Mouse (Mus musculus) embryonic facial prominence, embryonic 12.5 days (tissue): ENCODE data around the gene Tdp2. TPM values are rescaled to one million over a fixed set of nuclear protein-coding genes. Genes with fewer than 3 reads are reported as not detected.

ENCODE experiments used
- ATAC-seq: fragments of 200-750 bp; cut with Nextera tagmentation; 2 replicates; pipeline ENCODE4 v1.8.0; 2017; ENCODE audit not compliant: insufficient number of reproducible peaks, insufficient read depth, low FRiP score, low TSS enrichment
- H3K27ac ChIP-seq: fragments of 300-500 bp; sonication (generic); 2 replicates; pipeline ENCODE4 v1.5.1; 2016; ENCODE audit warnings: mild to moderate bottlenecking
- H3K27me3 ChIP-seq: fragments of 300-500 bp; sonication (generic); 2 replicates; pipeline ENCODE4 v1.6.1; 2016; ENCODE audit warnings: mild to moderate bottlenecking, moderate library complexity
- H3K36me3 ChIP-seq: fragments of 300-500 bp; sonication (generic); 2 replicates; pipeline ENCODE4 v1.6.1; 2016; ENCODE audit warnings: mild to moderate bottlenecking
- H3K4me1 ChIP-seq: fragments of 300-500 bp; sonication (generic); 2 replicates; pipeline ENCODE4 v1.6.1; 2016
- H3K4me2 ChIP-seq: fragments of 300-500 bp; sonication (generic); replicated peaks from 2 replicates; pipeline ENCODE4 v1.6.1; 2016; ENCODE audit warnings: mild to moderate bottlenecking, moderate library complexity
- H3K4me3 ChIP-seq: fragments of 300-500 bp; sonication (generic); 2 replicates; pipeline ENCODE4 v1.5.1; 2016; ENCODE audit warnings: mild to moderate bottlenecking
- H3K9ac ChIP-seq: fragments of 300-500 bp; sonication (generic); 2 replicates; pipeline ENCODE4 v1.6.1; 2016; ENCODE audit warnings: mild to moderate bottlenecking, moderate library complexity
- H3K9me3 ChIP-seq: fragments of 300-500 bp; sonication (generic); 2 replicates; pipeline ENCODE4 v1.6.1; 2016; ENCODE audit warnings: mild to moderate bottlenecking, moderate library complexity
- WGBS: fragments of 180-500 bp; shearing (Covaris S2); methylation state at CpG from one replicate; pipeline ENCODE4 v1.1.7; 2016; 5-methylcytosine and 5-hydroxymethylcytosine counted together
- polyA plus RNA-seq: library from polyadenylated mRNA; unstranded; fragments of >200 nt; fragmentation: Nextera tagmentation; extraction: Ambion mirVana; gene quantifications from 2 replicates; pipeline ENCODE4 v1.2.1, GENCODE M21; 2016

The Tdp2 gene
- polyA plus RNA-seq, 1 experiment from 2014 or later = 71.4 TPM

- Histone ChIP-seq H3K4me3 (peak overlapping the region; percentile 94), H3K9me3 (no peaks in the 10 kb centered on the region), H3K9ac (peak overlapping the region; percentile 92), H3K27me3 (no peaks in the 10 kb centered on the region), H3K27ac (peak overlapping the region; percentile 99; the same call in 1 of the 2 replicates), H3K36me3 (peaks cover 6% of the 10 kb centered on the region), H3K4me1 (peaks cover 13% of the 10 kb centered on the region), H3K4me2 (peak overlapping the region; percentile 89)
- ATAC-seq = no peak
- WGBS = under 1% methylated on average over 26 of the region's 26 CpGs
These were observed 29.3 kb upstream of the Tdp2 start for GRCm38 (mm10) chr13:24802131-24802691.

- Histone ChIP-seq H3K9me3 (no peaks in the 10 kb centered on the region), H3K4me3 (peak overlapping the region; percentile 94), H3K27ac (no peak overlapping the region), H3K4me2 (peak overlapping the region; percentile 89), H3K36me3 (peaks cover 15% of the 10 kb centered on the region), H3K27me3 (no peaks in the 10 kb centered on the region), H3K4me1 (peaks cover 13% of the 10 kb centered on the region), H3K9ac (peak overlapping the region; percentile 92; the same call in 1 of the 2 replicates)
- no peak for ATAC-seq
- WGBS = 20% methylated on average over 2 of the region's 2 CpGs
These were observed 28.3 kb upstream of the Tdp2 start for GRCm38 (mm10) chr13:24803196-24803595.

- H3K36me3 ChIP-seq = peaks cover 39% of the 10 kb centered on the region
- no peaks in the 10 kb centered on the region for H3K9me3 ChIP-seq
- H3K9ac ChIP-seq = no peak overlapping the region
- H3K27ac ChIP-seq = no peak overlapping the region
- no peak overlapping the region for H3K4me2 ChIP-seq
- H3K4me1 ChIP-seq = peaks cover 13% of the 10 kb centered on the region
- H3K27me3 ChIP-seq = no peaks in the 10 kb centered on the region
- H3K4me3 ChIP-seq = no peak overlapping the region
- ATAC-seq = no peak
These were observed 25.4 kb upstream of the Tdp2 start for GRCm38 (mm10) chr13:24806079-24806478.

GRCm38 (mm10) chr13:24812521-24812920 lies 19.0 kb upstream of the Tdp2 start:
- H3K27me3 ChIP-seq = no peaks in the 10 kb centered on the region
- no peak overlapping the region for H3K9ac ChIP-seq
- no peak overlapping the region for H3K4me3 ChIP-seq
- H3K4me2 ChIP-seq = no peak overlapping the region
- H3K4me1 ChIP-seq = no peaks in the 10 kb centered on the region
- no peaks in the 10 kb centered on the region for H3K9me3 ChIP-seq
- no peak overlapping the region for H3K27ac ChIP-seq
- 97% methylated on average over 2 of the region's 2 CpGs for WGBS
- ATAC-seq = no peak
- H3K36me3 ChIP-seq = peaks cover 63% of the 10 kb centered on the region

- no peak for ATAC-seq
- H3K9ac ChIP-seq = no peak overlapping the region
- H3K4me1 ChIP-seq = no peaks in the 10 kb centered on the region
- H3K36me3 ChIP-seq = peaks cover 54% of the 10 kb centered on the region
- WGBS = 87% methylated on average over 1 of the region's 1 CpGs
- no peaks in the 10 kb centered on the region for H3K27me3 ChIP-seq
- H3K9me3 ChIP-seq = no peaks in the 10 kb centered on the region
- H3K4me2 ChIP-seq = no peak overlapping the region
- no peak overlapping the region for H3K27ac ChIP-seq
- H3K4me3 ChIP-seq = no peak overlapping the region
These were observed 16.9 kb upstream of the Tdp2 start for GRCm38 (mm10) chr13:24814616-24815015.

- Histone ChIP-seq H3K4me3 (no peak overlapping the region), H3K27me3 (no peaks in the 10 kb centered on the region), H3K9ac (no peak overlapping the region), H3K4me2 (no peak overlapping the region), H3K4me1 (no peaks in the 10 kb centered on the region), H3K9me3 (no peaks in the 10 kb centered on the region), H3K36me3 (peaks cover 37% of the 10 kb centered on the region), H3K27ac (no peak overlapping the region)
- peak; percentile 73 for ATAC-seq
- 68% methylated on average over 4 of the region's 4 CpGs for WGBS
These were observed 15.1 kb upstream of the Tdp2 start for GRCm38 (mm10) chr13:24816125-24817092.

- H3K27me3 ChIP-seq = no peaks in the 10 kb centered on the region
- WGBS = 68% methylated on average over 1 of the region's 1 CpGs
These were observed 11.5 kb upstream of the Tdp2 start for GRCm38 (mm10) chr13:24819931-24820330.

GRCm38 (mm10) chr13:24822663-24823343 lies 8.7 kb upstream of the Tdp2 start:
- no peak for ATAC-seq
- H3K4me3 ChIP-seq = no peak overlapping the region
- H3K4me1 ChIP-seq = no peaks in the 10 kb centered on the region
- H3K9ac ChIP-seq = no peak overlapping the region
- no peak overlapping the region for H3K27ac ChIP-seq
- H3K27me3 ChIP-seq = no peaks in the 10 kb centered on the region
- H3K4me2 ChIP-seq = no peak overlapping the region
- 0 out of 2 replicates have a peak, but pooled peaks cover 9% of the 10 kb centered on the region for H3K36me3 ChIP-seq
- 86% methylated on average over 16 of the region's 16 CpGs for WGBS
- no peaks in the 10 kb centered on the region for H3K9me3 ChIP-seq

More at GRCm38 (mm10) chr13:24819931-24820330, 11.5 kb upstream of the Tdp2 start:
- peaks cover 12% of the 10 kb centered on the region for H3K36me3 ChIP-seq
- H3K4me3 ChIP-seq = no peak overlapping the region
- no peaks in the 10 kb centered on the region for H3K4me1 ChIP-seq
- H3K9ac ChIP-seq = no peak overlapping the region
- ATAC-seq = no peak
- no peak overlapping the region for H3K27ac ChIP-seq
- H3K4me2 ChIP-seq = no peak overlapping the region
- no peaks in the 10 kb centered on the region for H3K9me3 ChIP-seq

GRCm38 (mm10) chr13:24824647-24825046 lies 6.8 kb upstream of the Tdp2 start:
- no peaks in the 10 kb centered on the region for H3K36me3 ChIP-seq
- no peaks in the 10 kb centered on the region for H3K4me1 ChIP-seq
- no peaks in the 10 kb centered on the region for H3K9me3 ChIP-seq
- no peak overlapping the region for H3K4me3 ChIP-seq
- WGBS = 87% methylated on average over 4 of the region's 4 CpGs
- H3K27me3 ChIP-seq = no peaks in the 10 kb centered on the region
- H3K27ac ChIP-seq = no peak overlapping the region
- no peak overlapping the region for H3K4me2 ChIP-seq
- H3K9ac ChIP-seq = no peak overlapping the region
- ATAC-seq = no peak

- Histone ChIP-seq H3K9me3 (no peaks in the 10 kb centered on the region), H3K4me3 (no peak overlapping the region), H3K9ac (no peak overlapping the region), H3K27ac (no peak overlapping the region), H3K4me2 (no peak overlapping the region), H3K27me3 (no peaks in the 10 kb centered on the region), H3K4me1 (no peaks in the 10 kb centered on the region), H3K36me3 (no peaks in the 10 kb centered on the region)
- no peak for ATAC-seq
- WGBS = 83% methylated on average over 4 of the region's 4 CpGs
These were observed 5.9 kb upstream of the Tdp2 start for GRCm38 (mm10) chr13:24825587-24825986.

- Histone ChIP-seq H3K9ac (no peak overlapping the region), H3K36me3 (no peaks in the 10 kb centered on the region), H3K27ac (no peak overlapping the region), H3K4me2 (no peak overlapping the region), H3K27me3 (no peaks in the 10 kb centered on the region), H3K4me1 (no peaks in the 10 kb centered on the region), H3K9me3 (no peaks in the 10 kb centered on the region), H3K4me3 (no peak overlapping the region)
- WGBS = 83% methylated on average over 7 of the region's 7 CpGs
- no peak for ATAC-seq
These were observed 5.4 kb upstream of the Tdp2 start for GRCm38 (mm10) chr13:24826116-24826515.
